Mouse (Mus musculus) heart, embryonic 14.5 days (tissue): ENCODE measurements at regions not wholly inside any gene's neighbourhood (a gene's known extent, or its start where the extent isn't known, plus 50 kb on each side); places are given as distances from the start of the nearest gene placed in this dataset.
A peak's percentile ranks its signal among the peaks of the same experiment; 100 is the strongest.

Experiments used
- ATAC-seq: fragments of 200-750 bp; cut with Nextera tagmentation; 2 replicates; pipeline ENCODE4 v1.8.0; 2017; ENCODE audit warnings: low read depth, moderate TSS enrichment; ENCODE audit not compliant: insufficient number of reproducible peaks, insufficient read depth, low FRiP score
- H3K27ac ChIP-seq, 2 experiments: fragments of 200-500 bp in 1 of 2; fragments of 300-500 bp in 1 of 2; sonication (generic) in 1 of 2; replicated peaks in 1 of 2; 2 replicates each; pipeline ENCODE4 v1.5.1; 2012 to 2014; ENCODE audit warnings: low read depth in 2 of 2, low read length in 2 of 2, control low read depth in 1 of 2, mild to moderate bottlenecking in 1 of 2, mixed read lengths in 1 of 2; ENCODE audit not compliant: control insufficient read depth in 1 of 2, insufficient read depth in 1 of 2
- H3K27me3 ChIP-seq: fragments of 300-500 bp; sonication (generic); 2 replicates; pipeline ENCODE4 v1.6.1; 2014; ENCODE audit warnings: mild to moderate bottlenecking, low read length, control low read depth; ENCODE audit not compliant: control insufficient read depth, insufficient read depth
- H3K36me3 ChIP-seq: fragments of 300-500 bp; sonication (generic); 2 replicates; pipeline ENCODE4 v1.6.1; 2014; ENCODE audit warnings: mild to moderate bottlenecking, control low read depth, low read length, mixed read lengths; ENCODE audit not compliant: control insufficient read depth, insufficient read depth
- H3K4me1 ChIP-seq, 2 experiments: fragments of 200-500 bp in 1 of 2; fragments of 300-500 bp in 1 of 2; sonication (generic) in 1 of 2; 2 replicates each; pipeline ENCODE4 v1.6.1; 2012 to 2014; ENCODE audit warnings: low read length in 2 of 2, control low read depth in 1 of 2, mixed read lengths in 1 of 2; ENCODE audit not compliant: control insufficient read depth in 2 of 2, insufficient read depth in 2 of 2
- H3K4me2 ChIP-seq: fragments of 300-500 bp; sonication (generic); 2 replicates; pipeline ENCODE4 v1.6.1; 2014; ENCODE audit warnings: mild to moderate bottlenecking, low read length
- H3K4me3 ChIP-seq, 2 experiments: fragments of 200-500 bp in 1 of 2; fragments of 300-500 bp in 1 of 2; sonication (generic) in 1 of 2; 2 replicates each; pipeline ENCODE4 v1.5.1; 2012 to 2014; ENCODE audit warnings: low read length in 2 of 2, mild to moderate bottlenecking in 2 of 2, control low read depth in 1 of 2, low read depth in 1 of 2, moderate library complexity in 1 of 2; ENCODE audit not compliant: control insufficient read depth in 1 of 2, insufficient read depth in 1 of 2
- H3K9ac ChIP-seq: fragments of 300-500 bp; sonication (generic); 2 replicates; pipeline ENCODE4 v1.6.1; 2014; ENCODE audit warnings: mild to moderate bottlenecking, low read length
- H3K9me3 ChIP-seq: fragments of 300-500 bp; sonication (generic); 2 replicates; pipeline ENCODE4 v1.6.1; 2016; ENCODE audit warnings: low read length, control low read depth; ENCODE audit not compliant: control insufficient read depth
- WGBS: fragments of 180-500 bp; shearing (Covaris S2); extraction: QIAGEN DNeasy Blood & Tissue Kit; methylation state at CpG from one replicate; pipeline ENCODE4 v1.1.7; 2014; 5-methylcytosine and 5-hydroxymethylcytosine counted together

- Histone ChIP-seq H3K9ac (peak overlapping the region; percentile 14; the same call in 1 of the 2 replicates), H3K4me3 (no peak overlapping the region), H3K27ac (peak overlapping the region; percentile 36 to 69; a peak in 3 of 4 replicates), H3K9me3 (no peaks in the 10 kb centered on the region), H3K36me3 (no peaks in the 10 kb centered on the region), H3K27me3 (no peaks in the 10 kb centered on the region), H3K4me1 (peaks cover 3 to 14% of the 10 kb centered on the region in 2 experiments; a peak in 3 of 4 replicates), H3K4me2 (peak overlapping the region; percentile 48)
- ATAC-seq = 0 out of 2 replicates have a peak, but pooled peaks have one; percentile 39
- WGBS = 20% methylated on average over 11 of the region's 11 CpGs
Measured at GRCm38 (mm10) chr10:96744167-96744777, 127.5 kb downstream of the Btg1 start.

DNA sequence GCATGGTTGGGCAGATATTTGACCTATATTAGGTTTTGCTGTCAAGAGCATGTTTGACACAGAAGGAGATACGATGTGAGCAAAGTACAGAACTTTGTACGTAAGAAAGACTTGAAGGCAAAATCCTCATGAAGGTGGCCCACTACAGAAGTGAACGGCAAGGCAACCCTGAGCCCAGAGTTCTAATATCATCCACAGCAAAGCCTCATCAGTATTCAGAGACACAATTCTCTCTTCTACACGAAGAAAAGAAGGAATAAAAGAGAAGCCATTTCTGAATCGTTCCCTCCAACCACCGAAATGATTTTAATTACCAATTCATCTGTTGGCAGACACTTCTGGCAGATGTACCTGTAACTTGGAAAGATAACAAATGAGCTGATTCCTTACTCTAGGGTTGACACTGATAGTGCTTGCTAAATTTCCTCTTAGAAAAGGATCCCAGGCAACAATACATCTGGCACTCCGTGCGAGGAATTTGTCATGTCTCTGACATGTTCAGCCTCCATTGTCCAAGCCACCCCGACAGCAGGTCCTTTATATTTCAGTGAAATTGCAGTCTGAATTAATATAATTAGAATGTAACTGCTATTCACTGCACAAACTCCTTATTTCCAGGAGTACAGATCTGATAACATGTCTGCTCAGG, 130.3 kb downstream of the Btg1 start:
- Histone ChIP-seq H3K4me1 (peaks cover 7 to 30% of the 10 kb centered on the region in 2 experiments; a peak in 3 of 4 replicates), H3K27ac (no peak overlapping the region), H3K9me3 (no peaks in the 10 kb centered on the region), H3K4me3 (no peak overlapping the region), H3K4me2 (no peak overlapping the region), H3K27me3 (no peaks in the 10 kb centered on the region), H3K9ac (no peak overlapping the region), H3K36me3 (no peaks in the 10 kb centered on the region)
- no peak for ATAC-seq
- 87% methylated on average over 9 of the region's 9 CpGs for WGBS

- Histone ChIP-seq H3K27ac (peak overlapping the region; percentile 64 to 86), H3K4me2 (peak overlapping the region; percentile 41), H3K27me3 (no peaks in the 10 kb centered on the region), H3K4me1 (peaks cover 16 to 40% of the 10 kb centered on the region in 2 experiments), H3K36me3 (no peaks in the 10 kb centered on the region), H3K9ac (no peak overlapping the region), H3K9me3 (no peaks in the 10 kb centered on the region), H3K4me3 (no peak overlapping the region)
- 33% methylated on average over 5 of the region's 5 CpGs for WGBS
- no peak for ATAC-seq
Measured at GRCm38 (mm10) chr10:96750861-96751260, 134.1 kb downstream of the Btg1 start.

GRCm38 (mm10) chr10:96751580-96752264, 134.9 kb downstream of the Btg1 start:
- Histone ChIP-seq H3K4me1 (peaks cover 20 to 47% of the 10 kb centered on the region in 2 experiments), H3K4me3 (peak overlapping the region; percentile 6 to 8; a peak in 2 of 4 replicates), H3K9ac (peak overlapping the region; percentile 14; the same call in 1 of the 2 replicates), H3K27me3 (no peaks in the 10 kb centered on the region), H3K9me3 (no peaks in the 10 kb centered on the region), H3K36me3 (no peaks in the 10 kb centered on the region), H3K4me2 (peak overlapping the region; percentile 41), H3K27ac (peak overlapping the region; percentile 28 to 86)
- ATAC-seq = peak; percentile 78
- WGBS = 17% methylated on average over 12 of the region's 12 CpGs

GRCm38 (mm10) chr10:96752531-96752930, 135.7 kb downstream of the Btg1 start:
- ATAC-seq = no peak
- H3K4me1 ChIP-seq = peaks cover 22 to 53% of the 10 kb centered on the region in 2 experiments

DNA sequence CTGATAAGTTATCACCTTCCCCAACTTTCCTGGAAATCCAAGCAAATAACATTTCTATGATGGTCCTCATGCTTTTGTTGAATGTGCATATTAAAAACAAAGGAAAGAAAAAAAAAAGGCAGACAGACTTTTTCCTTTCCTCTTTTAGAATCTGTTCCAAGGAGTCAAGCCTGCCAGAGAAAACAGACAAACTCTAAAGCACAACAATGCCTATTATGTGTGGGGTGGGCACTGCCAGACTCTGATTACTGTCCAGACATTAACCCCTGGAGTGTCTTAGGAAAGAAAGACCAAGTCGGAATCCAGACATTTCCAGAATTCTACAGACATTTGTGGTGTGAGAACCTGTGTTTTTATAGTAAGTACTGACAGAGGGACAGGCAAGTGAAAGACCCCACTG, 136.7 kb downstream of the Btg1 start:
- H3K4me2 ChIP-seq = no peak overlapping the region
- peaks cover 22 to 53% of the 10 kb centered on the region in 2 experiments for H3K4me1 ChIP-seq
- no peak overlapping the region for H3K9ac ChIP-seq
- no peaks in the 10 kb centered on the region for H3K36me3 ChIP-seq
- ATAC-seq = no peak
- WGBS = 40% methylated on average over 1 of the region's 1 CpGs
- H3K27ac ChIP-seq = peak overlapping the region; percentile 73 to 86
- no peaks in the 10 kb centered on the region for H3K9me3 ChIP-seq
- no peaks in the 10 kb centered on the region for H3K27me3 ChIP-seq
- no peak overlapping the region for H3K4me3 ChIP-seq

More at GRCm38 (mm10) chr10:96752531-96752930, 135.7 kb downstream of the Btg1 start:
- H3K9ac ChIP-seq = no peak overlapping the region
- H3K27ac ChIP-seq = peak overlapping the region; percentile 35 to 86
- no peaks in the 10 kb centered on the region for H3K9me3 ChIP-seq
- H3K36me3 ChIP-seq = no peaks in the 10 kb centered on the region
- H3K4me2 ChIP-seq = no peak overlapping the region
- no peak overlapping the region for H3K4me3 ChIP-seq
- WGBS = 81% methylated on average over 5 of the region's 5 CpGs
- no peaks in the 10 kb centered on the region for H3K27me3 ChIP-seq

- no peaks in the 10 kb centered on the region for H3K9me3 ChIP-seq
- H3K4me1 ChIP-seq = peaks cover 22 to 50% of the 10 kb centered on the region in 2 experiments
- no peak overlapping the region for H3K4me3 ChIP-seq
- no peak overlapping the region for H3K9ac ChIP-seq
- peak overlapping the region; percentile 64 to 73 for H3K27ac ChIP-seq
- H3K36me3 ChIP-seq = no peaks in the 10 kb centered on the region
- H3K27me3 ChIP-seq = no peaks in the 10 kb centered on the region
- no peak for ATAC-seq
- 22% methylated on average over 8 of the region's 8 CpGs for WGBS
- H3K4me2 ChIP-seq = no peak overlapping the region
Measured at GRCm38 (mm10) chr10:96755674-96756073, 138.9 kb downstream of the Btg1 start.
